Mouse (Mus musculus) embryo, embryonic 11 days (tissue): ENCODE data around the gene Hoxd9.

ENCODE experiments used
- DNase-seq: peaks from one replicate; pipeline ENCODE4 v3.0.0-alpha.2; 2015

Hoxd9 gene

DNA sequence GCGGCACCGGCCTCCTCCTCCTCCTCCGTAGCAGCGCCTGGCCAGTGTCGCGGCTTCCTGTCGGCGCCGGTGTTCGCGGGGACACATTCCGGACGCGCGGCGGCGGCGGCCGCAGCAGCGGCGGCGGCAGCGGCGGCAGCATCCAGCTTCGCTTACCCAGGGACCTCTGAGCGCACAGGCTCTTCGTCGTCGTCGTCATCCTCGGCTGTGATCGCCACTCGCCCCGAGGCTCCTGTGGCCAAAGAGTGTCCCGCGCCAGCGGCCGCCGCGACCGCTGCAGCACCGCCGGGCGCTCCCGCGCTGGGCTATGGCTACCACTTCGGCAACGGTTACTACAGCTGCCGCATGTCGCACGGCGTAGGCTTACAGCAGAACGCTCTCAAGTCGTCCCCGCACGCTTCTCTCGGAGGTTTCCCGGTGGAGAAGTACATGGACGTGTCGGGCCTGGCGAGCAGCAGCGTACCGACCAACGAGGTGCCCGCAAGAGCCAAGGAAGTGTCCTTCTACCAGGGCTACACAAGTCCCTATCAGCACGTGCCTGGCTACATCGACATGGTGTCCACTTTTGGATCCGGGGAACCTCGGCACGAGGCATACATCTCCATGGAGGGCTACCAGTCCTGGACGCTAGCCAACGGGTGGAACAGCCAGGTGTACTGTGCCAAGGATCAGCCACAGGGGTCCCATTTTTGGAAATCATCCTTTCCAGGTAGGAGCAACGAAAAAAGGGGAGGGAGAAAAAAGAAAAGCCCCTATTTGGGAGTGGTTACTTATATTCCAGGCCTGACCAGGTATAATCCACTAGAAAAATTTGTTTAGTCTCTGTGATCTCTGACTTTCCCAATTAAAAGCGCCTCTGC lies 28.9 kb upstream of the Hoxd9 start:
- DNase-seq: peak; percentile 72

DNA sequence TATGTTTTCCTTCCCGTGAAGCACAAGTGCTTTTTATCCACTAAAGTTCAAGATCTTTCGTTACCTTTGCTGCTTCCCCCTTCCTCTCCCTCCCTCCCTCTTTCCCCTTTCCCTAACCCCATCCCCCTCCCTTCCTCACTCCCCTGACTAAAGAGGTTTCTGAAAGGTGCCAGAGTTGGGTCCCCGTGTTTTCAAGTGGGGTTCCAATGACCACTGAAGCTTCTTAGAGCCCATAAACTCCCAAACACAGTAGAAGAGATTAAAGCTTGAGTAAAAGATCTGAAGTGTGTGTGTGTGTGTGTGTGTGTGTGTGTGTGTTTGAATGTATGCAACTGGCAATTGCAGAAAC lies 28.3 kb upstream of the Hoxd9 start:
- no peak for DNase-seq

DNA sequence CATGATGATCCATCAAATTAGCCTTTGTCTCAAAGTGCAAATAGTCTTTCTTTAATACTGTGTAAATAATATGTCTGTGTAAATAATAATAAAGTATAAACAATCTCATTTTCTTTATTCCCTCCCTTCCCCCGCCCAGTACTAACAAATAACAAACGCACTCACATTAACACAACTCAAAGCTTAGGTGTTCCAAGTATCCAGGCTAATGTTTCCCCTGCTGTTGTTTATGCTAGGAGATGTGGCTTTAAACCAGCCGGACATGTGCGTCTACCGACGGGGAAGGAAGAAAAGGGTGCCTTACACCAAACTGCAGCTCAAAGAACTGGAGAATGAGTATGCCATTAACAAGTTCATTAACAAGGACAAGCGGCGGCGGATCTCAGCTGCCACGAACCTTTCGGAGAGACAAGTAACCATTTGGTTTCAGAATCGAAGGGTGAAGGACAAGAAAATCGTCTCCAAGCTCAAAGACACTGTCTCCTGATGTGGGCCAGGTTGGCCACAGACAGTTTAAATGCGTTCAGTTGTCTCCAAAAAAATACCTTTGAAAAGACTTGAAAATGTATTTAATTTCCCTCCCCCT lies 27.8 kb upstream of the Hoxd9 start:
- DNase-seq: no peak

DNA sequence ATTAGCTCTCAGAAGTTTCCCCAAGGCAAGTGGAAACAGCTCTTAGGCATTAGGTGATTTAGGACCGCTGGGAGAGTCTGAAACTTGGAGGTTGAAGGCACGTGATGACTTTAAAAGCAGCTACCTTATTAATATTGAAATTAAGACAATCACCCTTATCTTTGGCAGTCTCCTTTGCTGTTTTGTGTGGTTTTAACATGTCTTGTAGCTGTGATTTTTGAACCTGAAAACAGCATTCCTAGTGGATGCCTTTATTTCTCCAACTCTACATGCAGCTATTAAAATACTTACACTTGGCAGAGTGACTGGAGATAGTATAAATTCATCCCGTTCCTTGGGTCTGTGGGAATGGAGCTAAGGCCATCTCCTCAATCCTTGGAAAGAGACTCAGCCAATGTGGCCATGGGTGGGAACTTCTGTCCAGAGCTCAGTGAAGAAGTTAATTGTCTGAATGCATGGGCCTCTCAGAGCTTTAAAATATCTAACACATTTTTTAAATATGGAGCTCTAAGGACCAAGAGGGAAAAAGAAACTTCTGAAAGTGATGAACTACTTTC lies 26.8 kb upstream of the Hoxd9 start:
- no peak for DNase-seq

DNA sequence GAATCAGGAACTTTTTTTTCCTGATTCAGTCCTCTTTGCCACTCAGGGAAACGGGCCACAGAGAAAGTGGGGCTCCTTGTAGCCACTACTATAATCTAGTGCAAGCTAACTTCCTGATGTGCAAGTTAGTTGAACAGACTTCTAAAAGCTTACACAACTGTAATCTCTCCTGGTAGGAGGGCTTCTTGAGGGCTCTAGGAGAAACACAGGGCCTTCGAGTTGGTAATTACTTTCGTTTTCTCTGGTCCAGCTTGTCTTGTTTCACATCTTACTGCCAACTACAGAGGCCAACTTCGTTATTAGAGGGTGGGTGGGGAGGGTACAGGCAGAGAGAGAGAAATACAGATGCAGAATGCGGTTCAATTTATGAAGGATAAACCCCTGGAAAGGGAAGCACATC lies 25.7 kb upstream of the Hoxd9 start:
- DNase-seq: no peak

DNA sequence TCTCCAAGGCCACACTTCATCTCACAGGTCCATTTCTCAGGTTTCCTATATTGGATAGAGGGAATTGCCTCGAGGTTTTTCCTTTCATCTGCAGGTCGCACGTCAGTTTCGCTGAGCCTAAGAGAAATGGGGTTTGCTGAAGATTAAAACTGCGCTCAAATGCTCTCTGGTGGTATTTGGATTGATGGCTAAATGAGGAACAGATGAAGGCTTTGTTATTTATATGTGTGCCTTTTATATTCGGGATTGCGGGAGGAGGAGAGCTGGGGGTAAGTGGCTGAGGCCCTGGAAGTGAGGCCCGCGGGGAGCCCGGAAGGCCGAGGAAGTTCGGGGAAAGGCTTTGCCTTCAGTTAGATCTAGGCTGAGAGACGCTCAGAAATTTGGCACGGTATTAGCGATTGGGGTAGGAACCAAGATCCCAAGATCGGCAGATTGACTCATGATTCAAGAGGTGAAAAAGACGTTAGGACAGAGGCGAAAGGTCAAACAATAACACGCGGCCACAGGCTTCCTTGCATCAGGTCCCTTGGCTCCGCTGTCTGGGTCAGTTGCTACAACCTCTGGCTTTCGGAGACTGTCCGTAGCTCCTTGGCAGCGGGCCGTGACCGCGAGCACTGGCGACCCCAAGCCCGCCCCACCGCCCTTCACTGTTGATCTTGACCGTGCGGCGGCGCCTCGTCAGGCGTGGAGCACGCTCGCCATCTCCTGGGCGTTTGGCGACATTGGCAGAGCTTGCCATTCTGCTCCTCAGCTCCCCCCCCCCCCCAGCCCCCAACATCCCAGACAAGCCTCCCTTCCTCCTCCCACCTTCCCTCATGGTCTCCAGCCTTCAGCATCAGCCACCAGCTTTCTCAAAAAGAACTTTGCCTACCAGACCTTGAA lies 24.8 kb upstream of the Hoxd9 start:
- peak; percentile 90 for DNase-seq

DNA sequence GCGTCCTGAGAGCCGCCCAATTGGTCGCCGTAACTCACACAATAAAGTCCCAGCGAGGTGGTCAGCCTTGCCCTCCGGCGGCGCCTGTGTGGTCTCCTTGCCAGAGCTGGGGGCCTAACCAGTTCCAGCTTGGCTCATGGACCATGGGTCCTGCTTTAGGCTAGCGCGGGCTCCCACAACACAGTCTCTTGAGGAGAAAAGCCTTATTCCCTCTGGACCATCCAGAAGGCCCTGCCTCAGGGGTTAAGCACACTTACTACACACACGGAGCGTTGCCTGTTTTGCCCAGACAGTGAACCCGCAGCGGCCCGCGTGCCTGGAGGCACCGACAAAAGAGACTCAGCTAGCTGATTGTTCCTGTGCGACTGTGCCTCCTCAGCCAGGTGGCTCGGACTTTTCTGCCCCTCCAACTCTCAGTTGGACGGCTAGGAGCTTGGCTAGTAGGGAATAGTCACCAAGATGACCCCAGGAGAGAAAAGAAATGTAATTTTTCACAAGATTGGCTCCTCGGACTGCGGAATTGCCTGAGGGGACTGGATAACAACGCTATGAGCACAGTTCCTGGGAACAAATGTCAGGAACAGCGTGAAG lies 23.6 kb upstream of the Hoxd9 start:
- no peak for DNase-seq

DNA sequence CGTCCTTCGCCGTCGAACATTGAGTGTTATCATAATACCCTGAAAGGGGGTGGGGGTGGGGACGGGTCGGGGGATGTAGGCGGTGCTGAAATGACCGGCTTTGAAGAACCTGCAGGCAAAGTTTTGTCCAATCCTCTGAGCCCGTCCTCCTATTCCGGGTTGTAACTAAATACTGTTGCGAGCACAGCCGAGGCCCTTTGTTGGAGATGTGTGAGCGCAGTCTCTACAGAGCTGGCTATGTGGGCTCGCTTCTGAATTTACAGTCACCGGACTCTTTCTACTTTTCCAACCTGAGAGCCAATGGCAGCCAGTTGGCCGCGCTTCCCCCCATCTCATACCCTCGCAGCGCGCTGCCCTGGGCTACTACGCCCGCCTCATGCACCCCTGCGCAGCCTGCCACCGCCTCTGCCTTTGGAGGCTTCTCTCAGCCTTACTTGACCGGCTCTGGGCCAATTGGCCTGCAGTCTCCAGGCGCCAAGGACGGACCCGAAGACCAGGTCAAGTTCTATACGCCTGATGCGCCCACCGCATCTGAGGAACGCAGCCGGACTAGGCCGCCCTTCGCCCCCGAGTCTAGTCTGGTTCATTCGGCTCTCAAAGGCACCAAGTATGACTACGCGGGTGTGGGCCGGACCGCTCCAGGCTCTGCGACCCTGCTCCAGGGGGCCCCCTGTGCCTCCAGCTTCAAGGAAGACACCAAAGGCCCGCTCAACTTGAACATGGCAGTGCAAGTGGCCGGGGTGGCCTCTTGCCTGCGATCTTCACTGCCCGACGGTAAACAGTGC lies 22.5 kb upstream of the Hoxd9 start, which contains the start of gene Hoxd12:
Gene Hoxd12 (plus strand): TSS at position 133 of the 785 bp plus-strand sequence.
- no peak for DNase-seq

DNA sequence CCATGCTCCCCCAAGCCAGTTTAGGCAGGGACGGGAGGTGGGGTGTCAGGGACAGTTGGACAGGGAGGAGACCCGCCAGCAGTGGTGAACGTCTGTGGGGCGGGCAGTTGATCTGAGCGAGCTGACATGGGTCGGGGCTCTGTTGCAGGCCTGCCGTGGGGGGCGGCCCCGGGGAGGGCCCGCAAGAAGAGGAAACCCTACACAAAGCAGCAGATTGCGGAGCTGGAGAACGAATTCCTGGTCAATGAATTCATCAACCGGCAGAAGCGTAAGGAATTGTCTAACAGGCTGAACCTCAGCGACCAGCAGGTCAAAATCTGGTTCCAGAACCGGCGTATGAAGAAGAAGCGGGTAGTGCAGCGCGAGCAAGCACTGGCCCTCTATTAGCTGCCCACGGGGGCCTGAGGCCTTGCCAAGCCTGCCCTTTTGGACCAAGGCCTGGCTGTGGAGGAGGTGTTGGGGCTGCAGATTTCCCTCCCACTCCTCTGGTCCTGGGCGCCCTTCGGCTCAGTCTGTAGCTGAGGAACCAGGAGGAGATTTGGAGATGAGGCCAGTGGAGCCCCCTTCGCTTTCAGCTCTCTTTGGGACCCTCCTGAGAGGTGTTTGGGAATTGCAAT lies 21.8 kb upstream of the Hoxd9 start:
- no peak for DNase-seq

DNA sequence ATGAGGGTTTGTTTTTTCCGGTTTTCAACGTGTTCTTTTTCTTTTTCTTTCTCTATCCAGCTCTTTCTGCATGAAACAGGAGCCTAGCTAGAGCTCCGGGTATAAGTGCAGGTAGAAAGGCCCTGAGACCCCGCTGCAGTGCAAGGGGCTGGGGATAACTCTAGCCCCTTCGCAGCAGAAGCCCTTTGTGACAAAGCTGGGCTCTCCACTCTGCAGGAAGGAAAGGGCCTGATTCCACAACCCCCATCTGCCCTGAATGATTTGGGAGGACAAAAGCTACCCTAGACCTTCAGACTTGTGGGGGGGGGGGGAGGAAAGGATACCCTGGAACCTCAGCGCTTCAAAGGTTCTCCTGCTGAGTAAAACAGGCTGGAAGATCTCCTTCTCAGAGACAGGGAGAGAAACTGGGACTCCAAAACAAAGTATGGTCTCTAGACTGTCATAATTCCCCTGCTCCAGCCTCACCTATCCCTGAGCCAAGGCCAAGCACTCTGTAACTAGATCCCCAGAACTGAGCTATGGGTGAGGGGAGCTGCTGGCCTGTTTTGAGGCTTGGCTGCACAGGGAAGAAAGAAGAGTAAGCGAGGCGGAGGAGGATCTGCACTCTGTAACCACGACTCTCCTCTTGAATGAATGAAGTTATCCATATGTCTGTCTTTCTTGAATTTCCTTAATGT lies 21.0 kb upstream of the Hoxd9 start:
- DNase-seq: no peak

DNA sequence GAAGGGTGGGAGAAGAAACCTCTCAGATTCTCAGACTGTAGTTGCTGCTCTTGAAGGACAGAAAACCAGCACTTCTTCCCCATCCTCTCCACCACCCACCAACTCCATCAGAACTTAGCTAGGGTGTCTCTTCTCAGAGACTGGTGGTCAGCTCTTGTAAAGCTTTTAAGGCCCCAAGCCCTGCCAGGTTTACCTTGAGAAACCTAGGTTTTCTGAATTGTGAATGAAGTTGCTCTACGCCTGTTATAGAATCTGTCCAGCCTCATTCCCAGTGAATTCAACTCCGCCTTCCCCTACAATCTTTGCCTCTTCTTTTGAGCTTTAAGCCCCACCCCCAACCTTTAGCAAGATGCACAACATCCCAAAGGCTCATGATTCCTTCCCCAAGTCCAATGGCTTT lies 20.4 kb upstream of the Hoxd9 start:
- DNase-seq: no peak

DNA sequence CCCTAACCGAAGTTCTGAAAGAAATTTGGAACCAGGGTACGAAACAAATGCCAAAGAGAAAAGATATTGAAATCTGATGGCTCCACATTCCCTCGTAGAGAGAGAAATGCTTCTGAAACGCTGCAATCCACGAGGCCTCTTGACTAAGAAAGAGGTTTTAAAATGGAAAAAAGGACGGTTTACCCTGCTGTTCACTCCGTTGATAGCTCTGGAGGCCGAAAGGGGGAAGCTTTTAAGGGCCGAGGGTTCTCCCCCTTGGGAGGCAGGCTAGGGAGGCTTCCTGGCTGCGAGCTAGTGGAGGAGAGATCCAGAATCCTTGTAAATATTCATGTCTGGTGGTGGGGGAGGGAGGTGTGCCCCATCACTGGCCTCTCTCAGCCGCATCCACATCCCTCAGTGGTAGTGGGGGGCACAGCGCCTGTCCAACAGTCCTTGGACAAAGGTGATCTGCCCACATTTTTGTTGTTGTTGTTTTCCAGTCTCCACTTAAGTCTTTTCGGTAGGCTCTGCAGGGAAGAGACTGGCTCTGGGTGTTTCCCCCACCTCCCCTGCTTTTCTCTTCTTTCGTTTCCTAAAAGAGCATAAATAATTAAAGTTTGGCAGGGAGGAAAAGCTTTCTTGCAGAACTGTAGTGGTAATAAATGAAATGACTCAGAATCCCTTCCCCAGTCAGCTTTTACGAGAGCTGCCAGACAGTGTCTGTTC lies 18.5 kb upstream of the Hoxd9 start, which contains the start of gene Hoxd11:
Gene Hoxd11 (plus strand): TSS at position 667 of the 705 bp plus-strand sequence.
- no peak for DNase-seq

DNA sequence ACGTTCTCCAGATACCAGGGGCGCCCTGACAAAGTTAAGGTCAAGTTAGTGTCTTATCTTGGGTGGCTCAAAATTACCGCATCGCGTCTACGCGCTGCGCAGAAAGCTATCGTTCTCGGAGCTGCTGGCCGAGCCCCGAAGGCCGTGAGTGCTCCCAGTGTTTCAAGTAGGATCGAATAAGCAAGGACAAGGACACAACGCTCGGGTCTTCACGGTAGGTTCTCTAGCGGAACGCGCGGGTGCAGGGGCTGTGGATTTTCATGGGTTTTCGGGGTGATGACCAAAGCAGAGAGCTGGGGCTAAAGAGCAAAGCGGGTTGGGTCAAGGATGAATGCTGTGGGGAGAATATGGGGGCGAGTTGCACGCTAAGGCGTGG lies 17.9 kb upstream of the Hoxd9 start:
- DNase-seq: peak; percentile 63

DNA sequence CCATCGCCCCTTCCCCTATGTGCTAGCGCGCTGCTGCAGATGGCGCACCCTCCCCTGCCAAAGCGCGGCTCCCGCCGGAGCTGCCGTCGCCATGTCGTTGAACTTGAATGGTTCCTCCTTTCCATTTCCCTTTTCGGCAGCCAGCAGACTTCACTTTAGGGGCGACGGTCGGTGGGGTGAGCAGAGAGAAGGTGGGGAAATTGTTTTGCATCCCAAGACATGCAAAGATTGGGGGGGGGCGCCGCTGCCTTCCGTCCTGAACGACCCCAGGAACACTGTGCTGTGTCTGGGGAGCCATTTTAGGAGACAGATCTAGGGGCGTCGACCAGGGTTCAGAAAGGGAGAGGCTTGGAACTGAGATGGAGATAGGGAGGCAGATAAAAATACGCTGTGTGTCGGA lies 17.5 kb upstream of the Hoxd9 start:
- DNase-seq: no peak

DNA sequence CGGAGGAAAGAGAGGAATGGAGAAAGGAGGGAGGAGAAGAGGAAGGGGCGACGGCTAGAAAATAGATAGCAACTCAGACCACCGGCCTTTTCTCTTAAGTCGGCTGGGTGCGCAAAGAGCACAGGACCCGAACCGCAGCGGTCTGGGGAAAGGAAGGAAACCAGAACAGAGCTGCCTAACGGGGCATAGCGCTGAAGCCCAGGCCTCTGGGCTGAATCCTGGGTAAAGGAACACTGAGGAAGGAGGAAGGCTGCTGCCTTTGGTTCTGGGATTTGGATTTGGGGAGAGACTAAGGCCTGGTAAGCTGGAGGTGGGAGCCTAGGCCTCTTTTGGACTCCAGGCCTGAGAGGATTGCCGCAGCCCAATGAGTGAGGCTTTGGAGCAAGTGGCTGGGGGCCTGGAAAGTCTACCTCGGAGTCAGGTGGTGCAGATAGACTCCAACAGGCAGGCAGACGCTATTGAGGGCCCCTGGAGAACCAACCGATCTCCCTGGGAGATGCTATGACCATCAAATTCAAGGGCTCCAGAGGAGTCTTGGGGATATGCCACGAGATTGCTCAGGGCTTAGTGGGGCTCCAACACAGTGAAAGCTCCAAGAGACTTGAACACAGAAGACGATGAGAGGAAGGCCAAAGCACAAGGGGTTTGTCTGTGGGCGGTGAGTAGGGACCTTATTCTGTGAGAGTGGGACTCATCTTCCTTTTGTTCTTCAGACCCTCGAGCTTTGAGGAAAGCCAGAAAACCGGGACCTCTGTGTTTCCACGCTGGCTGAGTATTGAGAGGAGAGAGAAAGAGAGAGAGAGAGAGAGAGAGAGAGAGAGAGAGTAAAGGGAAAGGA lies 16.7 kb upstream of the Hoxd9 start:
- DNase-seq: no peak

DNA sequence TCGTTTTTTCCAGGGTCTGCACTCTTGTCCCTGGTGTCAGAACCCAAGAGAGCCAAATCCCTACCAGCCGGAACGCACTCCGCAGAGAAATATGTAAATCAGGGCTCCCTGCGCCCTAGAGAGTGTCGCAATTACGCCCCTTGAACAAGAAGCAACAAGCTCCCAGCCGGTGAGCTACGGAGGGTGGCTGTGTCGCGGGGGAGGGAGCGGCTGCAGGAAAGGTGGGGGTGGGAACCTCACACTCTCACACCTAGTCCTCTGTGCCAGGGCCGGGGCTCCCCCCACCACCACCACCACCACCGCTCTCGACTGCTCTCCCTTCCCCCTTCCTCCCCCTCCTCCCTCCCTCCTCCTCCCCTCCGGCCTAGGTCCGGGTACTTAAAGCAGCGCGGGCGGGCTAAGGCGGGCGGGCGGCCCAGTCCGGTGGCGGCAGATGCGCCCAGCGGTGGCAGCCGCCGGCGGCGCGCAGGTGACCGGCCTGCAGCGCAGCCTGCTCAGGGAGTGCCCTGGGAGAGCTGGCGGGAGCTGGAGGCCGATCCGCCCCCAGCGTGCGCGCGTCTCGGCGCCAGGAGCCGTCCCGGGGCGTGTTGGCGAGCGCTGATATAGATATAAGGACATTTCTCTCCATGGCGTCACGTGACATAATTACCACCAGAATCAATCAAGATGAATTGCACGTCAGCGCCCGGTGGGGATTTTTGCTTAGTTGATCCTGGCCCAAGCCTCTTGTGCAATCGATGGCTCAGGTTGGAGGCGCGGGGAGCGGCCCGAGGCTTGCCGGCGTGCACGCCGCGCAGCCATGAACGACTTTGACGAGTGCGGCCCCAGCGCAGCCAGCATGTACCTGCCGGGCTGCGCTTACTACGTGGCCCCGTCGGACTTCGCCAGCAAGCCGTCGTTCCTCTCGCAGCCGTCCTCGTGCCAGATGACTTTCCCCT lies 15.7 kb upstream of the Hoxd9 start:
- DNase-seq: no peak

DNA sequence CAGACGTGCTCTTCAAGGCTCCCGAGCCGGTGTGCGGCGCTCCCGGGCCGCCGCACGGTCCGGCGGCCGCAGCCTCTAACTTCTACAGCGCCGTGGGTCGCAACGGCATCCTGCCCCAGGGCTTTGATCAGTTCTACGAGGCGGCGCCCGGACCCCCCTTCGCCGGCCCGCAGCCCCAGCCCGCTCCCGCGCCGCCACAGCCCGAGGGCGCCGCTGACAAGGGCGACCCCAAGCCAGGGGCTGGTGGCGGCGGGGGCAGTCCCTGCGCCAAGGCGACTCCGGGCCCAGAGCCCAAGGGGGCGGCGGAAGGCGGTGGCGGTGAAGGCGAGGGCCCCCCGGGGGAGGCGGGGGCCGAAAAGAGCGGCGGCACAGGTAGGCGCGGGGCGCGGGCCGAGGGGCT lies 14.7 kb upstream of the Hoxd9 start:
- DNase-seq: no peak

DNA sequence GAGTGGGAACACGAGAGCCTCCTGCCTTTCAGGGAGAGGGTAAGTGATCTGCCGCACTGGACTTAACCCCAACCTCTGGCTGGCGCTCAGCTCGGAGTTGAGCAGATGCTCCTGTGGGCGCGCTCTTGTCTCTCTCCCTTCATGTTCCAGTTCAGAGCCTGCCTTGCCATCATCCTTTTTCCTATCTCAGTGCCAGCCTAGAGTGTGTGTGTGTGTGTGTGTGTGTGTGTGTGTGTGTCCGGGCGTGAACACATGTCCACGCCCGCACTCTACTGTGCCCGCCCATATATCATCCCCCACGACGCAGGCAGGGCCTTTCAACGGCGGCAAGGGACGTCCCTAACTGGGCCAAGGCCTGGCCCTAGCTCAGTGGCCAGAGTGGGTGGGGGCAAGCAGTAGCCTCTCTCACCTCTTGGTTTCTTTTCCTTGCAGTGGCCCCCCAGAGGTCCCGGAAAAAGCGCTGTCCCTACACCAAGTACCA lies 14.0 kb upstream of the Hoxd9 start:
- DNase-seq: no peak
